Mouse (Mus musculus) stomach, postnatal 0 days (tissue): ENCODE results near the gene Pde12. TPM values are rescaled to one million over a fixed set of nuclear protein-coding genes. Genes with fewer than 3 reads are reported as not detected.

Experiments used
- ATAC-seq: fragments of 200-750 bp; cut with Nextera tagmentation; 2 replicates; pipeline ENCODE4 v1.8.0; 2017; ENCODE audit not compliant: low FRiP score, low TSS enrichment
- DNase-seq: peaks from one replicate; pipeline ENCODE4 v3.0.0-alpha.2; 2016; ENCODE audit warnings: low spot score
- H3K27ac ChIP-seq: fragments of 300-500 bp; sonication (generic); replicated peaks from 2 replicates; pipeline ENCODE4 v1.5.1; 2014; ENCODE audit warnings: mild to moderate bottlenecking, control low read depth
- H3K27me3 ChIP-seq: fragments of 300-500 bp; sonication (generic); 2 replicates; pipeline ENCODE4 v1.6.1; 2014; ENCODE audit warnings: low read length; ENCODE audit not compliant: control insufficient read depth, insufficient read depth
- H3K36me3 ChIP-seq: fragments of 300-500 bp; sonication (generic); 2 replicates; pipeline ENCODE4 v1.6.1; 2014; ENCODE audit warnings: low read length, mixed read lengths; ENCODE audit not compliant: control insufficient read depth, insufficient read depth
- H3K4me1 ChIP-seq: fragments of 300-500 bp; sonication (generic); replicated peaks from 2 replicates; pipeline ENCODE4 v1.6.1; 2014; ENCODE audit warnings: antibody characterized with exemption; ENCODE audit not compliant: control insufficient read depth, insufficient read depth
- H3K4me2 ChIP-seq: fragments of 300-500 bp; sonication (generic); replicated peaks from 2 replicates; pipeline ENCODE4 v1.6.1; 2014; ENCODE audit warnings: low read depth, mild to moderate bottlenecking, control low read depth, moderate library complexity
- H3K4me3 ChIP-seq: fragments of 300-500 bp; sonication (generic); 2 replicates; pipeline ENCODE4 v1.5.1; 2014; ENCODE audit warnings: low read depth, low read length, control low read depth
- H3K9ac ChIP-seq: fragments of 300-500 bp; sonication (generic); 2 replicates; pipeline ENCODE4 v1.6.1; 2014; ENCODE audit warnings: mild to moderate bottlenecking, low read length, control low read depth, mixed read lengths
- H3K9me3 ChIP-seq: fragments of 300-500 bp; sonication (generic); 2 replicates; pipeline ENCODE4 v1.6.1; 2016; ENCODE audit warnings: low read length; ENCODE audit not compliant: control insufficient read depth
- CTCF ChIP-seq: IDR thresholded peaks from 2 replicates; pipeline ENCODE4 v1.5.1; 2016; ENCODE audit warnings: antibody characterized with exemption, low read depth, mild to moderate bottlenecking, moderate library complexity
- EP300 ChIP-seq: optimal IDR thresholded peaks from 2 replicates; pipeline ENCODE3; 2016; ENCODE audit warnings: antibody characterized with exemption
- WGBS: fragments of 180-500 bp; shearing (Covaris S2); extraction: QIAGEN DNeasy Blood & Tissue Kit; methylation state at CpG from one replicate; pipeline ENCODE4 v1.1.7; 2014; 5-methylcytosine and 5-hydroxymethylcytosine counted together
- polyA plus RNA-seq: library from polyadenylated mRNA; unstranded; fragments of >200 nt; fragmentation: Nextera tagmentation; extraction: Ambion mirVana; gene quantifications from 2 replicates; pipeline ENCODE4 v1.2.1, GENCODE M21; 2015

Gene Pde12
- polyA plus RNA-seq, 1 experiment from 2014 or later: 9.3 TPM

DNA sequence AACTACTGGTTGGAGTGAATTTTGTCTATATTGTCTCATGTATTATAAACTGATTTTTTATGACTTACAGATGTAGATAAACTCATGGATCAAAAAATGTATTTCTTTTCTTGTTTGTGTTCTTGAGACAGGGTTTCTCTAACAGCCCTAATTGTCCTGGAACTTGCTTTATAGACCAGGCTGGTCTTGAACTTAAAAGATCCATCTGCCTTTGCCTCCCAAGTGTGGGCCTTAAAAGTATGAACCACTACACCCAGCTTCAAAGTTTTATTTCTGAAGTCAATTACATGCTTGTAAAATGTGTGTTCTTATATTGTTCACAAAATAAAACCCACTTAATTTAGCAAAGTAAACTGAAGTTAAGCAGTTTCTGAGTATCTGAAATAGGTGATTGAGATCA lies 11.5 kb downstream of the Pde12 start:
- H3K9me3 ChIP-seq: no peaks in the 10 kb centered on the region
- DNase-seq (no peak), ATAC-seq (no peak)
- peaks cover 2% of the 10 kb centered on the region for H3K36me3 ChIP-seq
- H3K4me1 ChIP-seq: no peaks in the 10 kb centered on the region
- no peak overlapping the region for H3K4me2 ChIP-seq
- no peak overlapping the region for H3K9ac ChIP-seq
- no peak overlapping the region for H3K27ac ChIP-seq
- no peaks in the 10 kb centered on the region for H3K27me3 ChIP-seq
- H3K4me3 ChIP-seq: no peak overlapping the region
- no peak for TF ChIP-seq CTCF
- no peak for TF ChIP-seq EP300

DNA sequence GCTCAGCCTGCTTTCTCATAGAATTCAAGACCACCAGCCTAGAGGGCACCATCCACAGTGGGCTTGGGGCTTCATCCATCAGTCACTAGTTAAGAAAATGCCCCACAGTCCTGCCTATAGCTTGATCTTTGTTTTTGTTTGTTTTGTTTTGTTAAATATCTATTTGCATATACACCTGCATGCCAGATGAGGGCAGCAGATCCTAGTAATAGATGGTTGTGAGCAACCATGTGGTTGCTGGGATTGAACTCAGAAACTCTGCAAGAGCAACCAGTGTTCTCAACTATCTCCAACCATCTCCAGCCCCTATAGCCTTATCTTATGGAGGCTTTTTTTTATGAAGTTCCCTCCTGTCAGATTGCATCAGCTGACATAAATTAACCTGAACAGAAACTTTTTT lies 17.8 kb downstream of the Pde12 start:
- peak; percentile 31 for DNase-seq
- no peak overlapping the region for H3K9ac ChIP-seq
- H3K36me3 ChIP-seq: peaks cover 10% of the 10 kb centered on the region
- no peaks in the 10 kb centered on the region for H3K9me3 ChIP-seq
- no peak overlapping the region for H3K27ac ChIP-seq
- H3K27me3 ChIP-seq: no peaks in the 10 kb centered on the region
- TF ChIP-seq CTCF (peak; percentile 64), EP300 (no peak)
- H3K4me3 ChIP-seq: no peak overlapping the region
- no peaks in the 10 kb centered on the region for H3K4me1 ChIP-seq
- ATAC-seq: no peak
- no peak overlapping the region for H3K4me2 ChIP-seq

DNA sequence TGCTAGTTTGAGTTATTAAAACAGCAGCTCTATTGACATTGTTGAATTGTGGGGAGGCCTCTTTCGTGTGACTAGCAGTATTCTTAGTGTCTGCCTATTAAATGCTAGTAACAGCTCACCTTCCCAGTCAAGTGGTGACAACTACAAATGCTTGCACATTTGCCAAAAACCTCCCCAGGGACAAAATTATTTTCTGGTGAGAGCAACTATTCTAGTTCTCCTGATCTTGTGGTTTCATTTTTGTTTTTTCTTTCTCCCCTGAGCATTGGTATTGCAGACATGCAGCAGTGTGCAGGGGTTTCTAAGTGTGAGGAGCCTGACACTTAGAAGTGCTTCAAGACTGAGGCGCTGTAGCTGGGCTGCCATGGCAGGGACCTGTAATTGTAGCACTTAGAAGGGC lies 21.9 kb downstream of the Pde12 start:
- Histone ChIP-seq H3K27me3 (no peaks in the 10 kb centered on the region), H3K9me3 (no peaks in the 10 kb centered on the region), H3K4me3 (no peak overlapping the region), H3K36me3 (peaks cover 4% of the 10 kb centered on the region; the same call in 1 of the 2 replicates), H3K27ac (no peak overlapping the region), H3K4me1 (no peaks in the 10 kb centered on the region), H3K4me2 (no peak overlapping the region), H3K9ac (no peak overlapping the region)
- ATAC-seq (no peak), DNase-seq (no peak)
- TF ChIP-seq EP300 (no peak), CTCF (no peak)
- WGBS: 85% methylated on average over 2 of the region's 2 CpGs

DNA sequence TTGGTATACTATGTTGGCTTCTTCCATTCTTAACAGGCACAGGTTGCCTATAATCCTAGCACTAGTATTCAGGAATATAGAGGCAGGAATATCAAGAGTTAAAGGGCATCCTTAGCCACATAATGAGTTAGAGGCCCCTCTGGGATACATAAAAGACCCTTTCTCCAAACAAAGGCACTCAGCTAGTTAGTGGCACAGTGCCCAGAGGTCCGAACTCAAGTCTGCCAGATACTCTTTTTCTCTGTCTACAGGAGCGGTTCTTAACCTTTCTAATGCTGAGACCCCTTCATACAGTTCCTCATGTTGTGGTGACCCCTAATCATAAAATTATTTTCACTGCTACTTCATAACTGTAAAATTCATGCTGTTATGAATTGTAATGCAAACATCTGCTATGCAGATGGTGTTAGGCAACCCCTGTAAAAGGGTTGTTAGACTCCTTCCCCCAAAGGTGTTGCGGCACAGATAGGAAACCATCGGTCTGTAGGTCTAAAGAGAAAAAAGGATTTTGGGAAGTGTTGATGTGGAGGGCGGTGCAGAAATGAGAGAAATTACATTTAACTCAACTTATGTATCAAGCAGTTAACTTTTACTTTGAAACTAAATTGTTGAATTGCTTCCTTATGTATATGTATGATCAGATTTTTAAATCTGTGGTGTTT lies 23.6 kb downstream of the Pde12 start:
- Histone ChIP-seq H3K4me1 (no peaks in the 10 kb centered on the region), H3K9ac (no peak overlapping the region), H3K36me3 (no peaks in the 10 kb centered on the region), H3K27me3 (no peaks in the 10 kb centered on the region), H3K4me2 (no peak overlapping the region), H3K27ac (no peak overlapping the region), H3K9me3 (no peaks in the 10 kb centered on the region), H3K4me3 (no peak overlapping the region)
- 60% methylated on average over 5 of the region's 5 CpGs for WGBS
- DNase-seq: no peak
- ATAC-seq: no peak
- no peak for TF ChIP-seq CTCF

DNA sequence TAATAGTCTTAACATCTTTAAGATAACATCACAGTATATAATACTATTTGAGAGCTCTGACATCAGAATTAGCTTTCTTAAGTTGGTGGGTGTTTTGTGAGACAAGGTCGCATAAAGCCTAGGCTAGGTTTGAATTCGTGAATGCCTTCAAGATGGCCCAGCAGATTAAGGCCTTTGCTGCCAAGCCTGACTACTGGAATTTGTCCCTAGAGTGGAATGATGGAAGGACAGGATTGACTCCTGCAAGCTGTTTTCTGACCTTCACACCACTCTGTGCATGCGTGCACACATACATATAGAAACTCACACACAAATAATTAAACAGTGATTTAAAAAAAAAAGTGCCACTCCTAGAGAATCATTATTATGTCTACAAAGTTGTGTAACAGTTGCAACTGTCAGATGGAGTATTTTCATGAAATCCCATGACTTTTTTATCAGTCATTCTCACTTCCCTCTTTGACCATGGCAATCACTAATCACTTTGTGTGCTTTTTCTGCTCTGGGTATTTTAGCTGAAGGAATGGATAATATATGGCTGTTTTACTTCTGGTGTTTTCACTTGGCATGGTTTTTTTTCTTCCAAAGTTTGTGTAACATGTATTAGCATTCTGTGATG lies 26.6 kb downstream of the Pde12 start:
- 56% methylated on average over 3 of the region's 3 CpGs for WGBS
- Histone ChIP-seq H3K36me3 (no peaks in the 10 kb centered on the region), H3K4me2 (no peak overlapping the region), H3K27ac (no peak overlapping the region), H3K9me3 (no peaks in the 10 kb centered on the region), H3K4me1 (no peaks in the 10 kb centered on the region), H3K9ac (no peak overlapping the region), H3K4me3 (no peak overlapping the region), H3K27me3 (no peaks in the 10 kb centered on the region)
- DNase-seq: no peak
- no peak for ATAC-seq
- TF ChIP-seq CTCF (no peak), EP300 (no peak)

DNA sequence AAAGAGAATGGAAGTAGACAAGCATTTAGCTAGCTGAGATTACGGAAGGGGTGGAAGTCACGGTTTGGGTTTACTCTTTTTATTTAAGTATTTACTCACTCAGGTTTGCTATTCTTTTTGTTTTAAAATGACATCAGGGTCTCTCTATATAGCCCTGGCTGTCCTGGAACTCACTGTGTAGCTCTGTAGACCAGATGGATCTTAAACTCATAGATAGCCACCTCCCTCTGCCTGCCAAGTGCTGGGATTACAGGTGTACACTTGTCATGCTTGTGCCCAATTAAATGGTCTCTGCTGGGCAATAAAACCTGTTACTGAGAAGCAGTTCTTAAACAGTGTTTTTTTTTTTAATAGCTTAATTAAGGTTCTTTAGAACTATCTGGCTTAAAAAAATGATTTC lies 29.7 kb downstream of the Pde12 start:
- peak overlapping the region; percentile 77 for H3K4me2 ChIP-seq
- peak overlapping the region; percentile 93 for H3K4me3 ChIP-seq
- no peaks in the 10 kb centered on the region for H3K9me3 ChIP-seq
- no peaks in the 10 kb centered on the region for H3K4me1 ChIP-seq
- DNase-seq (peak; percentile 30), ATAC-seq (no peak)
- no peak overlapping the region for H3K27ac ChIP-seq
- TF ChIP-seq EP300 (no peak), CTCF (peak; percentile 65)
- 9% methylated on average over 2 of the region's 2 CpGs for WGBS
- H3K36me3 ChIP-seq: no peaks in the 10 kb centered on the region
- peak overlapping the region; percentile 83; the same call in 1 of the 2 replicates for H3K9ac ChIP-seq
- no peaks in the 10 kb centered on the region for H3K27me3 ChIP-seq
